Mouse (Mus musculus) NIH3T3 (cell line): ENCODE data around the gene Slc16a3.

Experiments
- DNase-seq: peaks from one replicate; pipeline ENCODE4 v3.0.0-alpha.2; 2012; ENCODE audit warnings: low read depth

The Slc16a3 gene

DNA sequence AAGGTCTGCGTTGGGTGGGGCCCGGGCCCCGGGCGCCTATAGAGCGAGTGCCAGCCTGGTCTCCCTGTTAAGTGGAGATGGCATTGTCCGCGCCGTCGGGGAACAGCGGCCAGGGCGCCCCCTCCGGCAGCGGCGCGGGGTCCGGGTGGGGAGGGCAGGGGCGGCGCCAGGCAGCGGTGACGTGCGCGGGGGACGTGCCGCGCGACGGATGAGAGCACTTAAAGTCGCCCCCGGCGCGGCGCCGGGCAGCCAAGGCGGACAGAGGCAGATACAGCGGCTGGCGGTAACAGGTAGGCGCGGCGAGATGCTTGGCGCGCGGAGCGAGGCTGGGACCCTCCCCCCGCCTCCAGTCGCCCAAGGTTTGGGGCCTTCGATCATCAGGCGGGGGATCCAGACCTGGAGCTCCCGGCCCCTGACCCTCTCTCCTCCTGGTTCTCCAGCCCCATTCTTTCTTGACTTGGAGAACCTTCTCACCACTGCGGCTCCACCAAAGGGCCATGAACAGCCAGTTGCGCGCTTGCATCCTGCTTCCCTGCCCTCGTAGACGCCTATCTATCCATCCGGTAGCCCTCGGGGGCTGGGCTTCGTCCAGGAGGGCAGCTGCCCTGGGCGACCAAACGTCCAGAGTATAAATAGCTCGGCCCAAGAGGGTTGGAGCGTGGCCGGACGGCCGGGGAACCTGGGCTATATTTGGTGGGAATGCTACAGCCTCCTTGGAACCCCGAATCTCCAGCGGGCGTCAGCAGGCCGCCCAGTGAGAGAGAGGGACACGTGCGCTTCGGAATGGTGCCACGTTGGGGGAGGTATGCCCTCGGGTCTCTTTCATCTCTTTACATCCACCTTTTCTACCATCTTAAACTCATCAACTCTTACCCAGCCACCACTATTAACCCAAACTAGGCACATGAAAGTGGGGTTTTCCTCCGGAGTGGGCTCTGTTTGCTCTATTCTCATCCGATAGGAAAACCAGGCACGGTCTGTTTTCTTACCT, 876 bp downstream of the Slc16a3 start:
- DNase-seq = no peak

DNA sequence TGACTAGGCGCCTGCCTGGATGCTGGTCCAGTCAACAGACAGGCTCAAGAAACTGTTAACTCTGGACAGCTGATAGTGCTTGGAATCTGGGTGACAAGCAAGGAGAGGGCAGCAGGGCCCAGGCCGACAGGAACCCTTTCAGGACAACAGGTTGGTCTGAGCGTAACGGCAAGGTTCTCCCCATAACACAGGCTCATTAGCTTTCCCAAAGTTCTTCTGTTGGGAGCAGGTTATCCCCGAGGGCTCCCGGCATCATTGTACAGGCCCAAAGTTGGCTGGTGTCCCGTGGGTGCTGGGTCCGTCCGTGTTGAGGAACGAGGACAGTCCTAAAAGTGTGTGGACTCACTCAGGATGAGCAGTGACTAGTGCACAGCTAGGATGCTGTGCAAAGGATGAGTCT, 1.6 kb downstream of the Slc16a3 start:
- no peak for DNase-seq

DNA sequence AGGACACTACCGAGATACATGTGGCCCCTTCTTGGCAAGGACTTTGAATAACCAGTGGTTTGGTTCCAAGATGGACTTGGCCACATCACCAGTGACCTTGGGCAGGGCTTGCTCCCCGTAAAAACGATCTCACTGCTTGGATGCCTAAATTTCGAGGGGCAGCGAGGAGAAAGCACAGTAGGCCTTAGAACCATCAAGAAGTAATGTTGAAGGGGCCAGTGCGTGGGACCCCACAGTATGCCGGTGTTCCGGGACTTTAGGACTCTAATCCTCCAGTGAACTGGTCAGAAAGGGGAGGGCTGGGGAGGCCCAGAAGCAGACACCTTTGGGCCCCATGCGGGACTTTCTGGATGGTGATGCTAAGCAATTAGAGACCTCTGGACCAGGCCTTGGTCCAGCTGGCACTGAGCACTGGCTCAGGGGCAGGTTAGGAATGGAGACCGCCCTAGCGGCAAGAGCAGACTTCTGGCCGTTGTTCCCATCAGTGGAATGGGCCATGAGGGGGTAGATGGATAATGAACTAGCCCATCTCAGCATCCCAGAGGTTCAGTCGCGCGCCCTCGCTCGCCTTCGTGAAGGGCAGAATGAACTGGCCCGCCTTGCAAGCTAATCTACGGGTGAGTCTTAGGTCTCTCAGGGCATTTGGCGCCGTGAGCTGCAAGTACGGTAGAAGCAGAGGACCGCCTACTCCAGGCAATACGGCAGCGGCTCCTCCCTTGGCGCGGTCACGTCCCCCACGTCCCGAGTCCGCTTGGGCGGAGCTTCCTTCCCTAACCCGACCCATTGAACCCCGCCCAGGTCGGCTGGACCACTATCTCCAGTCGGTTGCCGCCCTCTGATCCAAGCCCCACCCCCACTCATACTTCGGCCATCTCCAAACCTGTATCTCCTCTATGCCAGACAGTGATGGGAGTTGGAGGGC, 2.3 kb downstream of the Slc16a3 start:
- no peak for DNase-seq

DNA sequence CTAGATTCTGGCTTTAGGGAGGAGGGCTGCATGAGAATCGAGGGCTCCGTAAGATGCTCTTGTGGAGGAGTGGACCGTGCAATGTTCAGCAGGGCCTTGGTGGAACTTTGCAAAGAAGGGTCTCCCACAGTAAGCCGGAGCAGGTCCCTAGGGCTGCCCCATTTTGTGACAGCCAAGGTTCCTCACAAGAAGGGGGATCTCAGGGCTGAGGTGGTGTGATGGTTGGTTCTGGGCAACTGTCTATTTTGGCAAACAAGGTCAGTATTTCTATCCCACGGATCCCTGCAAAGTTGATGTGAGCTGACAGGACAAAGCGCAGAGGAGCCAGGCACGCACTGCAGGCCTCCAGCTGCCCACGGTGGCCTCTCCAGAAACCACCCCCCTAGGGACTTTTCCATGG, 3.0 kb downstream of the Slc16a3 start:
- no peak for DNase-seq

DNA sequence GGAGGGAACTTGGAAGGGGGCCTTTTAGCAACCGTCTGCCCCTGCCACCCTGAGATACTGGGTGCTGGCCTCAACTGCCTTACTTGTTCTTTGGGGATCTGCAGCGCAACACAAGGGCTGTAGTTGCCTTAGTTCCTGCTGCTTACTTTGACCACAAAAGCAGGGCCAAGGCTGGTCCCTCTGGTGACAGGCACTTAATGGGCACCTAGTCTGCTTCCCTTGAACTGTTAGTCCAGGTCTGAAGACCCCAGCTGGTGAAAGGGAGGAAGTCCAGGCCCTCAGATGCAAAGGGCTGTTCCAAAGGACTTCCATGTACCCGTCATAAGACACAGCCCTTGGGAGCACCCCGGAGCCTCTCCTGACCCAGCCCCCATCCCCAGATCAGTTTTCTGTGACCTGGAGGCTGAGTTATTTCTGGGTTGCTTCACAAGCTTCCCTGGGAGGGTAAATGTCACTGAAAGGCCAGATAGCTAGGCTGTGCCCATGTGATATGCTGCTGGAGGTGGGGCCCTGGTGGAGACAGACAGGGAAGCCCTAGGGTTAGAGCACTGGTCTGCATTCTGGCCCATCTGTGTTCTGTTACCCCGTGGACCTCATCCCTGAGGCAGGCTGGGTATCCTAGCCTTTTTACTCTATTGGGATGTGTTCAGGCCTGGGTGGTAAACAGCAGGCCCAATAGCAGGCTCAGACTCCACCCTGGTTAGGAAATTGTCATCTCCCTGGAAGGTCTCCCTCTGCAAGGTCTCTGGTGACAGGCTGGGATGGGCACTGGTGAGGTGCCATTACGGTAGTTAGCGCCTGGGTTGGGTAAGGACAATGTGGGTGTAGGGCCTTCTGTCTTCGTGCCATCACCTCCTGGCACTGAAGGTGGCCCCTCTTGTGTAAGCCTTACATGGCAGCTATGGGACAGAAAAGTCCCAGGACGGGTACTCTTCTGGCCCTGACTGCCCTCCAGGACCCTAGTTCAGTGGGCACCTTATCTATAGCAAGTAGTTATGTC, 3.8 kb downstream of the Slc16a3 start:
- DNase-seq = no peak

DNA sequence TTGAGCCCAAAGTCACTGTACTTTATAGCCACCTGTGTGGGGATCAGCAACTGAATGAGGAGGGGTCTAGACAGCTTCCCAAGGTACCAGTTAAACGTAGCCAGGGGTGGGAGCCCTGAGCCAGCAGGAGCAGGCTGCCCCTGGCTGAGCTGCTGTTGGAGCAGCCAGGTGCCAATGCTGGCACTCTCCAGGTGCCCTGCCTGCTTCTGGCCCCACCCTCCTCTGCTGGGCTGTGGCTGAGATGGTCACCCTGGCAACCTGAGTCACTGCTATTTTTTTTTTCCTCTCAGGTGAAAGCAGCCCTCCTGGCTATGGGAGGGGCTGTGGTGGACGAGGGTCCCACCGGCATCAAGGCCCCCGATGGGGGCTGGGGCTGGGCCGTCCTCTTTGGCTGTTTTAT, 6.7 kb downstream of the Slc16a3 start:
- DNase-seq = no peak

DNA sequence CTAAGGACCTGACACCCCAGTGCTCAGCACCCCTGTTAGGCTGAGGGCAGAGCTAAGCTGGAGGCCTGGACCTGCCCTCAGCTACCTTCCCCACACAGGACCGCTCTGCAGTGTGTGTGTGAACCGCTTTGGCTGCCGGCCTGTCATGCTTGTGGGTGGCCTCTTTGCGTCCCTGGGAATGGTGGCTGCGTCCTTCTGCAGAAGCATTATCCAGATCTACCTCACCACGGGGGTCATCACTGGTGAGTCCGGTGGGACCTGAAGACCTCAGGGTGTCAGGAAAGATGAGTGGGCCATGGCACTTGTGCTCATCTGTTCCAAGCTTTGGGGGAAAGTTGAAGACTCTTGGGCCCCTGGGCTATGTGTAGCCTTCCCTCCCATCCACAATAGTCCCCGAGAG, 7.4 kb downstream of the Slc16a3 start:
- DNase-seq = no peak

DNA sequence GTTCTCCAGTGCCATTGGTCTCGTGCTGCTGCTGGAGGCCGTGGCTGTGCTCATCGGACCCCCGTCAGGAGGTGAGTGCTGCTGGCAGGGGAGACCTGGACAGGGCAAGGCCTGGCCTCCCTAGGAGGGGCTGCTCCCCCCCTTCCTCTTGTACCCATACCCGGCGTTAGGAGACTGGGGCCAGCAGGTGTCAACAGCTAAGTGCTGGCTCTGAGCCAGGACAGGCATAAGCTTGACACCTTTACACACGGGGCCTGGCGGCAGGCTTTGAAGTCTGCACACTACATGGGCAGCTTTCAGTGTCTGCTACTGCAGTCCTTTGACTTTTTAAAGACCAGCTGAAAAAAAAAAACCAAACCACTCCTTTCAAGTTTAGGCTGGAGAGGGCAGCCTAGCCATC, 8.8 kb downstream of the Slc16a3 start:
- DNase-seq = no peak

DNA sequence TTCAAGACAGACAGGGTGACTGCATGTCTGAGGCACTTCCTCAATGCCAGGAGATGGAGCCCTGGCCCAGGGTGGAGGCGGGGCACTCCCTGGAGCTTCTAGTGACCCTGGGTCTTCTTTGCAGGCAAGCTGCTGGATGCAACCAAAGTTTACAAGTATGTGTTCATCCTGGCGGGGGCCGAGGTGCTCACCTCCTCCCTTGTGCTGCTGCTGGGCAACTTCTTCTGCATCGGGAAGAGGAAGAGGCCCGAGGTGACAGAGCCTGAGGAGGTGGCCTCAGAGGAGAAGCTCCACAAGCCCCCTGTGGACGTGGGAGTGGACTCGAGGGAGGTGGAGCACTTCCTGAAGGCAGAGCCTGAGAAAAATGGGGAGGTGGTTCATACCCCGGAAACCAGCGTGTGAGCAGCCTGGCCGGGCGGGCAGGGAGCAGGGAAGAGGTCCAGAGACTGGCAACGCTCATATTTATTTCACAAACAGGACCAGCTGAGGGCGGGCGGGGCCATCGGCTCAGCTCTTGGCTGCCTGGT, 9.5 kb downstream of the Slc16a3 start:
- no peak for DNase-seq

DNA sequence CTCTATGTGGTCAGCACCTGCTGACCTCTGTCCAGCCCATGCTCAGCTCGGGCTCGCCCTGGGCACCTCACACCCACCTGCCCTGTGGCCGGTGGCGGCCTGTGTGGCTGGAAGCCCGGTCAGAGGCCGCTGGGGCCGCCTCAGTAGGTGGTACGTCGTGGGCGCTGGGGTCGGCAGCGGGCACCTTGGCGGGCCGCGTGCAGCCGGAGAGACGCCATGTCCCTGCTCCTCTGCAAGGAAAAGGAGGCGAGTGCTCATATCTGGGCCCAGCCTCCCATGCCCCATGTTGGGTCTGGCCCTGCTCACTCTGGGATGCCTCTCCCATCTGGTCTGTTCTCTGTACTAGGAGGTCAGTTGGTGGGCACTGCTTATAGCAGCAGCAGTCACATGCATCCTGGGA, 10.8 kb downstream of the Slc16a3 start:
- no peak for DNase-seq

DNA sequence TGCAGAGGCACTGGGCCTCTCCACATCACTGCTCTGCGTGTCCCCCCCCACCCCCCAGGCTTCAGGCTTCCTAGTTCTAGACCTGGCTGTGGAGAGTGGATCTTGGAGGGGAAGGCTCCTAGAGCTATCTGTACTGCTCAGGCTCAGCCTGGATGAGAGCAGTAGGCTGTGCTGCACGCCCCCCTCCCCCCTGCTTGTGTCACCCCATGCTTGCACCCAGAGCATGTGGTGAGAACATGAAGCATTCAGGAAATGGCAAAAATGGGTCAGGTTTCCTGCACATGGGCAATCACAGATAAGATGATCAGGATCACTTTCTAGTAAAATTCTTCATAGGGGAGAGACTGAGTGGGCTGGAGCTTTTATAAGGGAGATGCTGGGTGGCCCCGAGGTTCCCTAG, 11.3 kb downstream of the Slc16a3 start:
- no peak for DNase-seq

DNA sequence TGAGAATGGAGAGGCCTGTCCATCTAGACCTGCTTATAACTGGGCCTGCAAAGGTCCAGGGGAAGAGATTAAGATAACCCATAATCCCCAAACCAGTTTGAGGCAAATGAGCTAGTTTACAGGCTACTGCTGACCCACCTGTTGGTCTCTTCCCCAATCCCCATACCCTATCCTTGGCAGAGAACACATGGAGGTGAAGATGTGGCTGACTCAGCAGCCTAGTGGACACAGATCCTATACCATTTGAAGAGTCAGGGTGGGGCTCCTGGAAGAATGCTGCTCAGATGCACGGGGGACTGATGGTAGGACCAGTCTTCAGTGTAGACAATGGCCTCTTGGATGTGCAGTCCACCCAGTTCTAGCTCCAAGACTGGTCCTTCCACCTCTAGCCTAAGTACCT, 12.0 kb downstream of the Slc16a3 start:
- DNase-seq = no peak

DNA sequence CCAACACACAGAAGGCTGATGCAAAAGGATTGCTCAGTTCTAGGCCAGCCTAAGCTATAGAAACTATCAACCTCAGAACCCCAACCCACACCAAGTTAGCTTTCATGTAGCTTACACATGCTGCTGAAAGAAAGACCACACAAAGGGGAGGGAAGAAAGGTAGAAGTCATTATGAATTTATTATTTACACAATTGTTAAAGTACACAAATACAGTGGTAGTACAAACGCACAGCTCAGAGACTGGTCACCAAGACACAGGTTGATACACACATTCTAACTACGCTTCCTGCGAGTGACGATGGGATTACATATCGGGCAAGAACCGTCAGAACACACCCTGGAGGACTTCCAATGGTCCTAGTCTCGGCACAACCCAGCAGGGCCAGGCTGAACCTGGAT, 13.3 kb downstream of the Slc16a3 start:
- no peak for DNase-seq

DNA sequence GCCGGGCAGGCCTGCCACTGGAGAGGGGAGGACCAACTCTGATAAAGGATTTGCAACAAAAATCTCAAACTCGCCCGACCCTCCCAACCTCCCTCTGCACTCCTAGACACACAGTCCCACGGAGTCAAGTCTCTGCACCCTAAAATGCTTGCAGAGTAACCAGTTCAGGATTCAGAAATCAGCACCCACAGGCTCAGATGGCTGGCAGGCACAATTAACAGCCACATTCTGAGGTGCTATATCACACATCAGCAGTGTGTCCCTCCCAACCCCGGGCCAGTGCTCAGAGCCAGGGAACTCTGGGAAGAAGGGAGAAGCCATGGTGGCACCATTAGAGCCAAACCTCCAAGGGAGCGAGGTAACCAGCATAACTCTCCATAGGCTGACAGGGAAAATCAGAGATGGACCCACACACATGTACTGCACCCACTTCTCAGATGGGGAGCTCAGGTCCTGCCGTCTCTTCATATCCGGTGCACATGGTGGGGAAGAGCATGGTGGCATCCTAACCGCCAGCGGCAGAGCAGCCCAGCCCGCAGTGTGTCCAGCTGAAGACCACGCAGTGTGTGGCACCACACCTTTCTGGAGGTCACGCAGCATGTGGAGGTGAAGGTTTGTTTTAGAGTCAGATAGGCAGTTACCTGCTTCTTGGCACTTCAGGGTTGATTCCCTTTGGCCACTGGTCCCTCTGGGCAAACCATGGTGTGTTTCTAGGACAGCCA, 13.9 kb downstream of the Slc16a3 start:
- DNase-seq = no peak

DNA sequence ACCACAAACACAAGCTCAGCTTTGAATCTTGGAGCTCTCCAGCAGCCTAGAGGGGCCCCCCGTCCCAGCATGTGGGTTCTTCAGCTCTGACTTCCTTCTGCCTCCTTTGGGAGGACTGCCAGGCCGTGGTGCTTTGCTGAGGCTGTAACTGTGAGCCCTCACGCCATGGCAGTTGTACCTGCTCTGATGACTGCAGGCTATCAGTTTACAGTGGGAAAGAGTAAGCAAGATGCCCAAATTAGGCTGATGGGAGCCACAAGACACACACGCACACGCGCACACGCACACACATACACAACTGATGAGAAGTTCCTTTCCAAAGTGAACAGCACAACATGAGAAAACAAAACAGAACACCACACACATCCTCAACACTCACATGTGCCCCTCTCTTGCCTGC, 14.6 kb downstream of the Slc16a3 start:
- no peak for DNase-seq

DNA sequence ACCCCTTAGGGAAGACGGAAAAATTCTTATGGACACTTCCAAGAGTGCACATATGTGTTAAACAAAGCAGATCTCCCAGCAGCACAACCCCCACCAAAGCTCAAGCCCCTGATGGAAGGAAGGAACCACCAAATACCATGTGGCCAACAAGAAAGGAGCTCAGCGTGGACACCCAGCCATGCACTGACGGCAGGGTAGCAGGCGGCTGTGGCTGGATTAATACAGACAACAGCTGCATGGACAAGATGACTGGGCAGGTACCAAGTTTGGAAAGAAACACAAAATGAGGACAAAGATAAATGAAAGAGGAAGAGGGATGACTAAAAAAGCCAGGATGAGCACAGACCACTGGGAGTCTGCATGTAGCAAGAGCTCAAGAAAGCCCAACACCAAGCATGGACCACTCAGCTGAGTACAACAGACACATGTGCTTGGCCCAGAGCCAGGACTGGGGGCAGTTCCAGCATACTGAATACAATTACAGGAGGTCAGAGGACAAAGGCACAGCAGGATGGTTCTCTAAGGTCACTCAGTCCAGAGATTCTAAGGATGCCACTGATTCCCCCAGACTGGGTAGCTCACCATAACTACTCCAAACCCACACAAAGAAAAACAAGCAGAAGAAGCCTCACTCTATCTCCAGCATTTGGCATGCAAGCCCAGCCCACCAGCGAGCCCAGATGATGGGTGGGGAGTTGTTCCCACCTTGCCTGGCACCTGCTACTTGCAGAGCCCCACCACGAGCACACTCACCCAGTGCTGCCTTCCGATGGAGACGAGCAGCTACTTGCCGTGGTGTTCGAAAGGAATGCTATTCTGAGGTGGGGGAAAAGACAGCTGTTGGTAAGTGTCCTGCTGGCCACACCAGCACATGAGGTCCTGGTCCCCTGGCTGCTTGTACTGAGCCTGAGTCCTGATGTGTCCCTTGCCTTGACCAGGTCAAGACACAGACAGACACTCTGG, 16.2 kb downstream of the Slc16a3 start:
- no peak for DNase-seq

DNA sequence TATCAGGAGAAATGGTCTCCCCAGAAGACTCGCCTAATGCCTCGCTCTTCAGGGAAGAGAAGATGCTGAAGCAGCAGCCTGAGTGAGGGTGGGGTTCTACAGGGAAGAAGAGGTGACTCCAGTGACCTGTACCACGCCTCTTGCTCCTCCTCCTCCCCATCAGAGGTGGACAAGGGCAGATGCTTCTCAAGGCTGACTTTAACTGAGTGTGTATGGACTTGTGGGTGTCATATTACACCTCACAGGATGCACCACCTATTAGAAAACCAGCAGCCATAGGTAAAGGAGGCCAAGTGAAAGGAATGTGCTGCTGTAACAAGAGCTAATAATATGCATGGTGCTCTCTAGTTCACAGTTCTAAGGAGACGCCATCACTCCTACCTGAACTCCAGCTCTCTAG, 17.3 kb downstream of the Slc16a3 start:
- DNase-seq = no peak

DNA sequence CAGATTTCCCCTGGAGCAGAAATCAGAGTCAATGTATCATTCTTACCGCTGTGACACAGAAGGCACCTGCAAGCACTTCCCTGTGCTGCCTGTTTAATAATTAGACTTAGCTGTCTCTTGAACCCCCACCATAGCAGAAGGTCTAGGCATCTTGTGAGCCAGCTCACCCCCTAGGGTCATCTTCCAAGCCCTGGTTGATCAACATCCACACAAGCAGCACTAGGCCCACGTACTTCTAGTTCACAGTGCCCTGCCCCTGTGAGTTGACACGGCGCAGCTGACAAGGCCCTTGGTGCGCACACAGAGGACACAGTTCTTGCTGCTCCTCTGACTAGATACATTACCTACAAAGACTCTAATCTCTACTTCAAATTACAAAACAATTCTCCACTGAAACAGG, 21.5 kb downstream of the Slc16a3 start:
- no peak for DNase-seq

DNA sequence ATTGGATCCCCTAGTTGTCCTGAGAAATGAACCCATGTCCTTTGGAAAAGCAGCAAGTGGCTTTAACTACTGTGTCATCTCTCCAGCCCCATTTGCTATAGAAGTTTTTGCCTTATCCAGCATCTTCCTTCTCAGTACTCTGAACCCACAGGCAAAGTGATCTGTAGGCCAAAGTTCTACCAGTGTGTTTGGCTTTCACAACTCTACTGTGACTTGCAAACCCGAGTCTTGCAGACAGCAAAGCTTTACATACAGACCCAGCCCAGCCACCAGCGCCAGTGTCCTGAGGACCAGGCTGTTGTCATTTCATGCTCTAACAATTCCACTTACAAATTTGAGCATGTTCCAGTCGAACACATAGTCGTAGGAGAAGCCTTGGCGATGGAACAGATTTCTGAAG, 23.0 kb downstream of the Slc16a3 start:
- DNase-seq = no peak

DNA sequence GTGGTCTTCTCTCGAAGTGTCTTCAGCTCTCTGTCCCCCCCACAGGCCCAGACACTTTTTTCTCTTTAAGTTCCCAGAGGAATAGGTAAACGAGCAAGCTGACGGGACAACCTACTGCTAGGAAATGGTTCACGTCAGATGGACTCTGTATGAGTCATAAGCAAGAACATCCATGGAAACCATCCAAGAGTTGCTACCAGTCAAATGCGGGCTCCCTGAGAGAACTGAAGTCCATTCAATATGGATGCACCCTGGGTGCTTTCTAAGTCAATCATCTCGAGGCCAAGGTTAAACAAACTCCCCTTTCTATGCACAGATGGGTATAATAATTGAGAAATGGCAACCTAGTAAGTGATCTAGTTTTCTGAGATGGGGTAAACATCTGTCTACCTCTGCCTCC, 25.0 kb downstream of the Slc16a3 start:
- peak; percentile 33 for DNase-seq
